Mouse (Mus musculus): ENCODE results near the gene Ubr2. TPM values are rescaled to one million over a fixed set of nuclear protein-coding genes. Genes with fewer than 3 reads are reported as not detected.

Gene Ubr2
- 12.3 TPM for polyA plus RNA-seq (2014; fragmentation: Illumina TruSeq; extraction: RNeasy Lipid Tissue Mini Kit (QIAGEN cat#74804); ENCODE audit: low read depth, low replicate concordance)

DNA sequence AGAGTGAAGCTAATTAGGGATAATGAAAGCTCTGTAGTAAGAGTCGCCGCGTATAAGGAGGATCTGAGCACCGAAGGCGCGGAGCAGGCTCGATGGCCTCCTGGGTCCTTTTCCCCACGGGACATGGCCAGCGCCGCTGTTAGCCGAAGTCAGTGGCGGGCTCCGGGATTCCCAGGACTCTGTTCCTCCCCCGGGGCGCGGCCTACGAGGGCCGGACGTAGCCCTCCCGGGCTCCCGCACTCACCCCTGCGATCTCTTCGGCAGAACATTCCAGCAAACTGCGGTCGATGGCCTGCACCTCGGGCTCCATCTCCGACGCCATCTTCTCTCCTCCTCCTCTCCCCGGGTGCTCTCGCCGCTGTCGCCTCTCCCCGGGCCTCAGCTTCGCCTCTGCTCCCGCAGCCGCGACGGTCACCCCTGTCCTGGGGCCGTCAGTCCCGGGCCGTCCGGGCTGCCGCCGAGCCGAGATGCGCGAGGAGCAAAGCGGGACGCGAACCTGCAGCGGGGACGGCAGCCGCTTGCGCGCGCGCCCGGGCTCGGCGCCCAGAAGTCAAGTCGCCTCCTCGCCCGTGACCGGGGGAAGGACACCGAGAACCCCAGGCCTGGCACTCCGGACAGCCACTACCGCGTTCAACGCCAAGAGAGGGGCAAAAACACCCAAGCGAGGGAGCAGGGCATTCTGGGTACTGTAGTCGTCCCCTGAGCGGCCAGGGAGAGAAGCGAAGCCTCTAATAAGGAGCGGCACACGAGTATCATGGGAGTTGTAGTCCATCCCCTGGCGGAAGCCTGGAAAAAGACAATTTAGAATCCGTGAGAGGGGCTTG lies at the start of gene Ubr2:
Gene Ubr2, minus strand, starts transcription at position 659 of the 824 bp plus-strand sequence.

DNA sequence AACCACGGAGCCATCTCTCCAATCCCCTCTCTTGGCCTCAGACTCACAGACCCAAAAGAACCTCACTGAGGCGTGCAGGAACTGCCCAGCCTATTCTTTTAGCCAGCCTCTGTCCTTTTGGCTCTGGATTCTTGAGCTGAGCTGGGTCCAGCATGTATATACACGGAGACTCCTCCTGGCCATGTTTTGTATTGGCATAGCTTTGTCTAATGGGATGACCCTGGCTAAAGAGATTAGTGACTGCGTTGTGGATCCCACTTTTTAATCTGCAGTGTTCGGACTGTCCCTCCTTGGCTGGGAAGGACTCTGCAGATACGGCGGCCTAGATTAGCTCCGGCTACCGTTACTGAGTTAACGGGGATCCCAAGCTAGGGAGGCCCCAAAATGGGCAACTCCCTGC lies 100.2 kb downstream of the Ubr2 start, which contains the start of gene Prph2:
Gene Prph2, plus strand, starts transcription at position 274 of the 400 bp plus-strand sequence.

DNA sequence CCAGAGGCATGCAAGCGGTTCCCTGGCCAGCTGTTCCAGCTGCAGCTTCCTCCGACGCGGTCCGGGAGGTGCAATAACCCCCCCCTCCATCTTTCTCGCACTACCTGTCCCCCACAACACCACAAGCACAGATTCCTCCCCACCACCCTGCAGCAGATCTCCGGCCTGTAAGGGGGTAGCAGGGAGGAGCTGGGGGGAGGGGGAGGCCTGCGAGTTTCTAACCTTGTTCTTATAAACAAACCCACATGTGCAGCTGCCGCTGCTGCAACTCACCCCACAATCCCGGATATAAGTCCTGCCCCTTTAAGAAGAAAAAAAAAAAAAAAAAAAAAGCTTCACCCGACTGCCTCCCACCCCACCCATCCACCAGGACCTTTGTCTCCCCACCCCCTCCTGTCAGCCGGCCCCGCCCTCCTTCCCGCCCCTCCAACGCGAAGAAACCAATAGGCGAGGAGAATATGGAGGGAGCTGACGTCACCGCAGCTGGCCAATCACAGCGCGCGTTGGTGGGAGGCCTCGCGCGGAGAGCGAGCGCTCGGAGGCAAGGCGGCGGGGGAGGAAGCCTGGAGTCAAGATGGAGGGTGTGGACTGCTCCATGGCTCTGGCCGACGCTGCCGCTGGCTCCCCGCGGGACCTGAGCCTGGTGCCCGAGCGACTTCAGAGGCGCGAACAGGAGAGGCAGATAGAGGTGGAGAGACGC lies 120.1 kb downstream of the Ubr2 start, which contains the start of gene Tbcc:
Gene Tbcc, plus strand, starts transcription at position 569 of the 700 bp plus-strand sequence.

Other genes with a start within 250 kb of the Ubr2 start
- not detected for gene Ptcra, start 246.8 kb downstream of the Ubr2 start, polyA plus RNA-seq (2014; fragmentation: Illumina TruSeq; extraction: RNeasy Lipid Tissue Mini Kit (QIAGEN cat#74804); ENCODE audit: low read depth, low replicate concordance)
- gene 2310039H08Rik, start 237.9 kb downstream of the Ubr2 start, polyA plus RNA-seq (2014; fragmentation: Illumina TruSeq; extraction: RNeasy Lipid Tissue Mini Kit (QIAGEN cat#74804); ENCODE audit: low read depth, low replicate concordance), result 19.9 TPM
- gene Rpl7l1, start 227.9 kb downstream of the Ubr2 start, polyA plus RNA-seq (2014; fragmentation: Illumina TruSeq; extraction: RNeasy Lipid Tissue Mini Kit (QIAGEN cat#74804); ENCODE audit: low read depth, low replicate concordance), result 34.9 TPM
- 5.4 TPM for gene Bicral, start 152.1 kb downstream of the Ubr2 start, polyA plus RNA-seq (2014; fragmentation: Illumina TruSeq; extraction: RNeasy Lipid Tissue Mini Kit (QIAGEN cat#74804); ENCODE audit: low read depth, low replicate concordance)
- 2.1 TPM for gene Tbcc, start 119.9 kb downstream of the Ubr2 start, polyA plus RNA-seq (2014; fragmentation: Illumina TruSeq; extraction: RNeasy Lipid Tissue Mini Kit (QIAGEN cat#74804); ENCODE audit: low read depth, low replicate concordance)
- gene Prph2, start 100.1 kb downstream of the Ubr2 start, polyA plus RNA-seq (2014; fragmentation: Illumina TruSeq; extraction: RNeasy Lipid Tissue Mini Kit (QIAGEN cat#74804); ENCODE audit: low read depth, low replicate concordance), result not detected